Mouse (Mus musculus) forebrain, embryonic 14.5 days (tissue): ENCODE measurements around the gene Kcnk2. TPM values are rescaled to one million over a fixed set of nuclear protein-coding genes. Genes with fewer than 3 reads are reported as not detected.
A peak's percentile ranks its signal among the peaks of the same experiment; 100 is the strongest.

Experiments used
- ATAC-seq: fragments of 200-750 bp; cut with Nextera tagmentation; 2 replicates; pipeline ENCODE4 v1.8.0; 2017; ENCODE audit warnings: mild to moderate bottlenecking, moderate library complexity
- DNase-seq: peaks from one replicate; pipeline ENCODE4 v3.0.0-alpha.2; 2015; ENCODE audit warnings: low spot score
- H3K27ac ChIP-seq: fragments of 300-500 bp; sonication (generic); 2 replicates; pipeline ENCODE4 v1.5.1; 2014; ENCODE audit warnings: low read depth, mild to moderate bottlenecking, control low read depth, low read length, moderate library complexity
- H3K27me3 ChIP-seq: fragments of 300-500 bp; sonication (generic); replicated peaks from 2 replicates; pipeline ENCODE4 v1.6.1; 2014; ENCODE audit warnings: low read length, control low read depth, mixed read lengths; ENCODE audit not compliant: control insufficient read depth, insufficient read depth
- H3K36me3 ChIP-seq: fragments of 300-500 bp; sonication (generic); 2 replicates; pipeline ENCODE4 v1.6.1; 2014; ENCODE audit warnings: low read length, control low read depth; ENCODE audit not compliant: control insufficient read depth, insufficient read depth
- H3K4me1 ChIP-seq: fragments of 300-500 bp; sonication (generic); 2 replicates; pipeline ENCODE4 v1.6.1; 2014; ENCODE audit warnings: antibody characterized with exemption, low read length, control low read depth; ENCODE audit not compliant: control insufficient read depth, insufficient read depth
- H3K4me2 ChIP-seq: fragments of 300-500 bp; sonication (generic); 2 replicates; pipeline ENCODE4 v1.6.1; 2014; ENCODE audit warnings: mild to moderate bottlenecking, control low read depth, low read length
- H3K4me3 ChIP-seq: fragments of 300-500 bp; sonication (generic); 2 replicates; pipeline ENCODE4 v1.5.1; 2014; ENCODE audit warnings: low read depth, low read length, control low read depth
- H3K9ac ChIP-seq: fragments of 300-500 bp; sonication (generic); 2 replicates; pipeline ENCODE4 v1.6.1; 2014; ENCODE audit warnings: mild to moderate bottlenecking, low read length, control low read depth, moderate library complexity
- H3K9me3 ChIP-seq: fragments of 300-500 bp; sonication (generic); replicated peaks from 2 replicates; pipeline ENCODE4 v1.6.1; 2016; ENCODE audit warnings: low read length, control low read depth, mixed read lengths; ENCODE audit not compliant: control insufficient read depth
- WGBS: fragments of 180-500 bp; shearing (Covaris S2); extraction: QIAGEN DNeasy Blood & Tissue Kit; methylation state at CpG from one replicate; pipeline ENCODE4 v1.1.7; 2014; 5-methylcytosine and 5-hydroxymethylcytosine counted together
- polyA plus RNA-seq: library from polyadenylated mRNA; unstranded; fragments of >200 nt; fragmentation: Nextera tagmentation; extraction: Ambion mirVana; gene quantifications from 2 replicates; pipeline ENCODE4 v1.2.1, GENCODE M21; 2014

Kcnk2 gene
- polyA plus RNA-seq, 1 experiment from 2014 or later: 20.5 TPM

DNA sequence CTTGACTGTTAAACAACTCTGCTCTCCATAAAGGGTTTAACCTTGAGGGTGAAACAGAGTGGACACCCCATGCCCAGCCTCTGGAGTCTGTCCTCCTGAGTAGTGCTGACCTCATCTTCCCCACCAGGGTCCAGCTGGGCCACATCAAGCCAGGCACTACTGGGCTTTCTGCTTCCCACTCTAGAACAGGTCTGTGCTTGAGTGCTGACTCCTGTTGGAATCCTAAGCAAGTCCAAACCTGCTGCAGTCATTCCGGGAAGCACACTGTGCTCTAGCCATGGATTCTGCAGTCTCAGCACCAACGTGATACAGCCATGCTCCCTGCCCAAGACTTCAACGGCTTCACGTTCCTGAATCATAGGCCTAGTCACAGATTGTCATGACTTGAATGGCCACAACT lies 42.4 kb downstream of the Kcnk2 start:
- DNase-seq (no peak), ATAC-seq (no peak)
- 79% methylated on average over 4 of the region's 4 CpGs for WGBS
- H3K9me3 ChIP-seq: no peaks in the 10 kb centered on the region
- no peak overlapping the region for H3K9ac ChIP-seq
- no peaks in the 10 kb centered on the region for H3K27me3 ChIP-seq
- H3K36me3 ChIP-seq: no peaks in the 10 kb centered on the region
- no peaks in the 10 kb centered on the region for H3K4me1 ChIP-seq
- no peak overlapping the region for H3K4me2 ChIP-seq
- no peak overlapping the region for H3K27ac ChIP-seq
- H3K4me3 ChIP-seq: no peak overlapping the region

DNA sequence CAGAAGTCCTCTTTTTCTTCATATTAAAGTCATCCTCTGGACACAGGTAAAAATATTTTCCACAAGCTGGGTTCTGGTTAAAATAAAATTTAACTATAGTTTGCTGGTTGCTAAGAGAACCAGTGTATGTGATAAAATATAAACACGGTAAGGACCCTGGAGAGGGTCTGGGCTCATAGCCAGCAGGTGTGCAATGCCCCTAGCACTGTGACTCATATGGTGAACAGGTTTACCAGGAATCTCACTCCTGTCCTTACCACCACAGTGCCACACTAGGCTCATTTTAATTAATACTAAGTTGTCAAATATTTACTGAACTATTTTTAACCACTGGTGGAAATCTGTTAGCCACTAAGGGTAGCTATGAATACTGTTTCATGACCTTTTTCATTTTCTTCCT lies 48.2 kb downstream of the Kcnk2 start:
- ATAC-seq: no peak
- Histone ChIP-seq H3K9ac (no peak overlapping the region), H3K27me3 (no peaks in the 10 kb centered on the region), H3K4me3 (no peak overlapping the region), H3K27ac (no peak overlapping the region), H3K9me3 (no peaks in the 10 kb centered on the region), H3K36me3 (no peaks in the 10 kb centered on the region), H3K4me2 (no peak overlapping the region), H3K4me1 (no peaks in the 10 kb centered on the region)
- WGBS: 95% methylated on average over 1 of the region's 1 CpGs
- DNase-seq: no peak

DNA sequence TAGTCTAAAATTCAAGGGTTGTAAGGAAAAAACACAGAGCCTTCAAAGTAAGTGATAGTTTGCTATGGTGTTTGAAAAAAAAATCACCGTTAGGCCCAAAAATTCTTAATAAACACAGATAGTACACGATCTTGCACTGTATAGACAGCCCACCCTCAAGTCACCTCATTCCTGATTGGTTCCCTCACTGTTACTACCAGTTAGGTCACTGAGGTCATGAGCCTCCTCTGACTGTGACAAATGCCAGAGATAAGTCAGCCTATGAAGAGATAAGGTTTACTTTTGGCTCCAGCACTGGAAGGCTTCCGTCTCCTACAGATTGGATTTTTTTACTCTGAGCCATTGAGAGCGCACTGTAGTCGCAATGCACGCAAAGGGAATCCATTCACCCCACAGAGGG lies 50.3 kb downstream of the Kcnk2 start:
- Histone ChIP-seq H3K4me2 (no peak overlapping the region), H3K36me3 (no peaks in the 10 kb centered on the region), H3K27ac (no peak overlapping the region), H3K27me3 (no peaks in the 10 kb centered on the region), H3K4me1 (no peaks in the 10 kb centered on the region), H3K9ac (no peak overlapping the region), H3K4me3 (no peak overlapping the region), H3K9me3 (no peaks in the 10 kb centered on the region)
- no peak for ATAC-seq
- no peak for DNase-seq
- 95% methylated on average over 6 of the region's 6 CpGs for WGBS

DNA sequence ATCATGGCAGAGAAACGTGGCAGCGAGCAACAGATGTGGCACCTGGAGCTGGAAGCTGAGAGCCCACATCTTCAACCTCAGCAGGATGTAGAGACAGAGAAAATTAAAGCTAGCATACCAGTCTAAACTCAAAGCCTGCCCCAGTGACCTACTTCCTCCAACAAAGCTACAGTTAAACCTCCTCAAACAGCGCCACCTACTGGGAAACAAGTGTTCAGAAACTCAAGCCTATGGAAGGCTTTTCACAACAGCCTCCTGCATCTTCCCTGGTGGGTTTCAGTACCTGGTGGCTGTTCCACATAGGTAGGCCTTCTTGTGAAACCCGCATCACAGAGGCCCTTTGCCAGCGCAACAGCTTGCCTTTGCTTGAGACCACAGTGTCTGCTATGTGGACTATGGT lies 52.9 kb downstream of the Kcnk2 start:
- Histone ChIP-seq H3K4me3 (no peak overlapping the region), H3K27me3 (no peaks in the 10 kb centered on the region), H3K4me2 (no peak overlapping the region), H3K9ac (no peak overlapping the region), H3K9me3 (no peaks in the 10 kb centered on the region), H3K36me3 (no peaks in the 10 kb centered on the region), H3K27ac (no peak overlapping the region), H3K4me1 (no peaks in the 10 kb centered on the region)
- ATAC-seq: no peak
- WGBS: 89% methylated on average over 5 of the region's 5 CpGs
- no peak for DNase-seq

DNA sequence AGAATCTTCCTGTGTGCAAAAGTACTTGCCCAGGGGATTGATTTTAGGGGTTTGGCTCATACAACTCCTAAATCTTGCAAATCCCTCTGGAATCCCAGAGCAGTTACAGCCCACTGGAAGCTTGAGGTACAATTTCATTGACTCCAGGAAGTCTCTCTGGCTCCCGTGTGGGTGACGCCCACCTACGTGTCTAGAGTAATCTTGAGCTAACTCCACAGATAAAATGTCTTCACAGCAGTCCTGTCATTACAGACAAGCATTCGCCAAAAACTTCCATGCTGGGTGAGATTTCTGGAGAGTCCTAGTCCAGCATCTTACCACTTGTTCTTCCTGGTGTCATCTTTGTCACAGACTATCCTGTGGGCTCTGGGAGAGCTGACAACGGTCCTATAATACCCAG lies 56.9 kb downstream of the Kcnk2 start:
- Histone ChIP-seq H3K4me1 (peaks cover 4% of the 10 kb centered on the region; the same call in 1 of the 2 replicates), H3K36me3 (no peaks in the 10 kb centered on the region), H3K27ac (no peak overlapping the region), H3K9ac (no peak overlapping the region), H3K4me3 (no peak overlapping the region), H3K4me2 (no peak overlapping the region), H3K27me3 (no peaks in the 10 kb centered on the region), H3K9me3 (no peaks in the 10 kb centered on the region)
- DNase-seq: no peak
- 86% methylated on average over 5 of the region's 5 CpGs for WGBS
- ATAC-seq: no peak

DNA sequence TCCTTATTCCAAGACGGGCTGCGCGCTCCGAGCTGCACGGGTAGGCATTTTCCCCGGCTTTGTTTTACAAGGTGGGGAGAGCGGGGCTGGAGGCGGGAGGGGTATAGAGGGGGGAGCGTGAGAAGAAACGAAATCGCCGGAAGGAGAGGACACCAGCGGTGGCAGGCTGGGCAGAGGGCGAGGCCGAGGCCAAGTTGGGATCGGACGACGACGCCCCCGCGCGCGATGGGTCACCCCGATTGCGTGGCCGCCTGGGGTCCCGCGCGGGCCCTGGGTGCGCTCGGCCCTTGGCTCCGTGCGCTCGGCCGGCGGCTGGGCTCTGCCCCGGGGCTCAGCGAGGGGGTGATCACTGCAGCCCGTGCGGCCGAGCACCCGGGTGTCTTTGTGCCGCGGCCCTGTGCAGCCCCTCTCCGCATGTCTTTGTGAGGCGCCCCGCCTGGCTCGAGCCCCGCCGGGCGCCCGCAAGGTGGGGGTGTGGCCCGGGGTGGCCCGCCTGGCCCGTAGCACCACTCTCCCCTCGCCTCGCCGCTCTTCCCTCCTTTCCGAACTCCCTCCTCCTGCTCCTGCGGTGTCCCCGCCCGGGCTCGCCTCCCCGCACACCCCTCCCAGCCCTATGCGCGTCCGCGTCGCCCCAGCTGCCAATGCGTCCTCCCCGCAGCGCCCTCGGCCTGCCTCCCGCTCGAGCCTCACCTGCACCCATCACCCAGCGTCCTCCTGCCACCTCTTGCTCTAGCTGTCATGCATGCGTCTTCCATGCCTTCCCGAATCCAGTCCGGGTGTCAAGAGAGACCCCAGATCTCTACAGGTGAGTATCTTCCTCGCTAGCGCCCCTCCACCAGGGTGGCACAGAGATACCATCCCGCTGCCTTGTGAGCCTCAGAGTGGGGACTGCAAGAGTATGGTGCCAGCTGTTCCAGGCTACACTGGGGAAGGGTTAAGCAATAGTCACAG lies 58.5 kb downstream of the Kcnk2 start:
- Histone ChIP-seq H3K4me2 (peak overlapping the region; percentile 76), H3K4me3 (peak overlapping the region; percentile 75), H3K36me3 (peaks cover 6% of the 10 kb centered on the region; the same call in 1 of the 2 replicates), H3K27ac (peak overlapping the region; percentile 68), H3K27me3 (no peaks in the 10 kb centered on the region), H3K4me1 (peaks cover 4% of the 10 kb centered on the region; the same call in 1 of the 2 replicates), H3K9me3 (no peaks in the 10 kb centered on the region), H3K9ac (peak overlapping the region; percentile 90)
- DNase-seq (peak; percentile 59), ATAC-seq (peak; percentile 82)
- 1% methylated on average over 41 of the region's 82 CpGs for WGBS

DNA sequence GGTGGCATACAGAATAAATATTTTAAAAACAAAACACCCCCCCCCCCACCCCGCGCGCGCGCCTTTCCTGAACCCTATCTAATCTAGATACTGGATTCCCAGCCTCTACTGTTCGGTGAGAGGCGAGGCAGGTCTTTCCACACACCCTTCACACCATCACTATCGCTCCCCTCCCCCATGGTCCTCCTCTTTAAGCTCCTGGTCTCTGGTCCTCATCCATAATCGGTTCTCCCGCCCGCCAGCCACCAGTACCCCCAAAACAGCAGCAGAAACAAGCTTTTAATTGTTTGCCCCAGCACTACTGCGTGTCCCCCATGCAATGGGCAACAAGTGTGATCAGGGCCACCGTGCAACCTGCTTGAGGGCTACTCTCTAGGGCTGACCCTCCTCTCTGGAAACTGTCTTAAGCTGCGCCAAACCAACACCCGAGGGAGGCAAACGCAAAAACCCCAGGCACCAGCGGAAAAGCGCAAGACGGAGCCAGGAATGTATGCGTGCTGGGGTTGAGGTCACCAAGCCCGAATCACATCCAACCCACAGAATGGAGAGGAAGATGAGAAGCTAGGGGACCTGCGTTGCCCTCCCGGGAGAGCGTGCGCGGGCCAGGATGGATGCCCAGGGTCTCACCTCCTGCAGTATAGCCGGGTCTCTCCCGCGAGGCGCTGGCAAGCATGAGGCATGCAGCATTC lies 59.5 kb downstream of the Kcnk2 start:
- H3K4me2 ChIP-seq: peak overlapping the region; percentile 76
- peaks cover 11% of the 10 kb centered on the region; the same call in 1 of the 2 replicates for H3K36me3 ChIP-seq
- H3K4me1 ChIP-seq: peaks cover 4% of the 10 kb centered on the region; the same call in 1 of the 2 replicates
- no peak overlapping the region for H3K27ac ChIP-seq
- H3K9me3 ChIP-seq: no peaks in the 10 kb centered on the region
- peak overlapping the region; percentile 90 for H3K9ac ChIP-seq
- no peaks in the 10 kb centered on the region for H3K27me3 ChIP-seq
- H3K4me3 ChIP-seq: peak overlapping the region; percentile 75
- ATAC-seq (peak; percentile 21; the same call in 1 of the 2 replicates), DNase-seq (peak; percentile 44)
- 5% methylated on average over 30 of the region's 30 CpGs for WGBS

DNA sequence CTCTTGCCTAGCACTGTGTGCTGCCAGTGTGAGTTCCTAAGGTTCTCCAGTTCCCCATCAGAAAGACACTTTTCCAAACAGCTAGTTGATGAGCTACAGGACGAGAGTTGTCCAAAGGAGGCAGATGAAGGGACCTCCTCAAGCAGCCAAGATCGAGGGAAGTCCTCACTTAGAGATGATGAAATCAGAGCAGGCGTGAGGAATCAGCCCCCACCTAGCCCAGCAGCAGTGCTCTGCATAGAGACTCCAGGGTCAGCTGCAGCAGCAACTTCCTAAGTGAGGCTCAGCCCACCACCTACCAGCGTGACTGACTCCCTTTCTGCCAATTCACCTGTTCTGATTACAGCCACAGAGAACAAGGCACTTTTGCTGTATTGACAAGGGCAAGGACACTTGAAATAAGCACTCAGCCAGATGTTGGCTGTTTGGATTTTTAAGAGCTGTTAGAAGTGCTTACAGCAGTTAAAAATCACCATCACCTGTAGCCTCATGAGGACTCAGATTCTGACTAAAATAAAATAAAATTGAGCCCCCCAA lies 60.6 kb downstream of the Kcnk2 start:
- Histone ChIP-seq H3K9ac (peak overlapping the region; percentile 21; the same call in 1 of the 2 replicates), H3K4me2 (peak overlapping the region; percentile 76), H3K9me3 (no peaks in the 10 kb centered on the region), H3K27ac (no peak overlapping the region), H3K27me3 (no peaks in the 10 kb centered on the region), H3K36me3 (peaks cover 14% of the 10 kb centered on the region; the same call in 1 of the 2 replicates), H3K4me3 (peak overlapping the region; percentile 75; the same call in 1 of the 2 replicates), H3K4me1 (peaks cover 4% of the 10 kb centered on the region; the same call in 1 of the 2 replicates)
- 59% methylated on average over 4 of the region's 4 CpGs for WGBS
- ATAC-seq (no peak), DNase-seq (peak; percentile 10)
